In the genomic region with DNA sequence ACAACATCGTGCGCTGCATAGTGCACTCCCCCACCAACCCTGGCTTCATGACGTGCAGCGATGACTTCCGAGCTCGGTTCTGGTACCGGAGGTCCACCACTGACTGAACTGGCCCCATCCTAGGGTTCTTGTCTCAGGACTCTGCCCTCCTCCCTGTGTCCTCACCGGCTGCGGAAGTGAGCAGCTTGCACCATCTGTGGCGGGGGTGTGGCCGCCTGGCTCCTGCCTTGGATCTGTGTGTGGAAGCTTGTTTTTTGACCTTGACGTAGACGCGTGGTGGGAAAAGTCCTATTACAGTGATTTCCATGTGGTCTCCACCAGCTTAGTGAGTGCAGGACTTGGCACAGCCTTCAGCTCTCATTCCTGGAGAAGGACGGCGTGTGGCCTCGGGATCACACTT, we compare ENCODE assay signal across 34 mouse cellular contexts. TPM values are rescaled to one million over a fixed set of nuclear protein-coding genes. Genes with fewer than 3 reads are reported as not detected.
DNase-seq lines count a peak whose midpoint lies in the region; ATAC-seq and TF ChIP-seq lines count a peak whose summit lies in the region.
"Had no signal": no experiment of that assay in that cellular context is flagged by ENCODE, and none has a peak within 500 bp of the region (broad histone marks: within the 10 kb centered on the region; RNA-seq: fewer than 3 reads in every experiment).

No protein-coding gene starts in this region.

- no peak for TF ChIP-seq EP300 in stomach, postnatal 0 days (optimal IDR thresholded peaks at IDR 0.05)

- ATAC-seq in megakaryocyte, adult 5-6 weeks (ENCODE audit: poor library complexity, severe bottlenecking) = peak; percentile 54
- ATAC-seq in stomach, postnatal 0 days (ENCODE audit: low FRiP score, low TSS enrichment) = no peak
- ATAC-seq: CD4-positive, CD25-positive, alpha-beta regulatory T cell, adult 4 months; forebrain, postnatal 0 days; inflammation-experienced regulatory T-cells, adult 6 months; midbrain, embryonic 15.5 days; Patski had no signal

- no peak overlapping the region for H3K9ac ChIP-seq in stomach, postnatal 0 days (ENCODE audit: low read length)
- H3K9ac ChIP-seq: embryonic facial prominence, embryonic 15.5 days; forebrain, embryonic 12.5 days; forebrain, postnatal 0 days; heart, embryonic 13.5 days; hindbrain, embryonic 15.5 days; liver, embryonic 14.5 days; midbrain, embryonic 15.5 days; neural tube, embryonic 15.5 days had no signal

- TF ChIP-seq CTCF in E14TG2a.4 (conservative IDR thresholded peaks at IDR 0.05; ENCODE audit: low read length) = no peak
- no peak for TF ChIP-seq CTCF in stomach, postnatal 0 days (IDR thresholded peaks at IDR 0.05; ENCODE audit: low read depth)

- intact Hi-C loops in gastrocnemius, postnatal 14 days (cut with DNase I; ENCODE audit: low total_unique reads) = no loop called here

- no peak overlapping the region for H3K4me2 ChIP-seq in stomach, postnatal 0 days (replicated peaks; ENCODE audit: low read depth)
- H3K4me2 ChIP-seq: embryonic facial prominence, embryonic 15.5 days; forebrain, embryonic 12.5 days; heart, embryonic 13.5 days; hindbrain, embryonic 15.5 days; midbrain, embryonic 15.5 days; neural tube, embryonic 15.5 days had no signal

- H3K27ac ChIP-seq in stomach, postnatal 0 days (replicated peaks) = no peak overlapping the region
- H3K27ac ChIP-seq: embryonic facial prominence, embryonic 10.5 days; embryonic facial prominence, embryonic 15.5 days; forebrain, embryonic 12.5 days; heart, embryonic 13.5 days; hindbrain, embryonic 15.5 days; kidney, postnatal 0 days; liver, embryonic 14.5 days; midbrain, embryonic 10.5 days; midbrain, embryonic 15.5 days; neural tube, embryonic 15.5 days had no signal

- H3K27me3 ChIP-seq in E14TG2a.4 (ENCODE audit: insufficient read depth, low read length) = no peaks in the 10 kb centered on the region
- H3K27me3 ChIP-seq in stomach, postnatal 0 days (ENCODE audit: control insufficient read depth, insufficient read depth, low read length) = no peaks in the 10 kb centered on the region
- H3K27me3 ChIP-seq: embryonic facial prominence, embryonic 15.5 days; forebrain, embryonic 12.5 days; heart, embryonic 13.5 days; hindbrain, embryonic 15.5 days; midbrain, embryonic 15.5 days; neural tube, embryonic 15.5 days; Patski had no signal

- H3K4me3 ChIP-seq in E14TG2a.4 (replicated peaks; ENCODE audit: low read length) = peak overlapping the region; percentile 41
- H3K4me3 ChIP-seq in stomach, postnatal 0 days (ENCODE audit: low read depth, low read length) = no peak overlapping the region
- H3K4me3 ChIP-seq: embryonic facial prominence, embryonic 10.5 days; embryonic facial prominence, embryonic 15.5 days; forebrain, embryonic 12.5 days; heart, embryonic 13.5 days; hindbrain, embryonic 15.5 days; midbrain, embryonic 10.5 days; midbrain, embryonic 15.5 days; neural tube, embryonic 15.5 days had no signal

- no peaks in the 10 kb centered on the region for H3K9me3 ChIP-seq in E14TG2a.4 (ENCODE audit: low read length)
- H3K9me3 ChIP-seq in stomach, postnatal 0 days (ENCODE audit: control insufficient read depth, low read length) = no peaks in the 10 kb centered on the region
- H3K9me3 ChIP-seq: embryonic facial prominence, embryonic 10.5 days; embryonic facial prominence, embryonic 15.5 days; forebrain, embryonic 12.5 days; heart, embryonic 13.5 days; hindbrain, embryonic 15.5 days; midbrain, embryonic 10.5 days; midbrain, embryonic 15.5 days; neural tube, embryonic 15.5 days had no signal

- peaks cover 74% of the 10 kb centered on the region for H3K4me1 ChIP-seq in E14TG2a.4 (replicated peaks; ENCODE audit: low read depth, low read length)
- no peaks in the 10 kb centered on the region for H3K4me1 ChIP-seq in stomach, postnatal 0 days (replicated peaks; ENCODE audit: control insufficient read depth, insufficient read depth)
- H3K4me1 ChIP-seq: embryonic facial prominence, embryonic 10.5 days; embryonic facial prominence, embryonic 15.5 days; forebrain, embryonic 12.5 days; hindbrain, embryonic 15.5 days; midbrain, embryonic 10.5 days; midbrain, embryonic 15.5 days; neural tube, embryonic 15.5 days had no signal

- peaks cover 79% of the 10 kb centered on the region for H3K36me3 ChIP-seq in E14TG2a.4 (ENCODE audit: insufficient read depth, low read length)
- H3K36me3 ChIP-seq in stomach, postnatal 0 days (ENCODE audit: control insufficient read depth, insufficient read depth, low read length) = peaks cover 34% of the 10 kb centered on the region

- peak; percentile 28 for DNase-seq in layer of hippocampus, adult 9-11 months
- DNase-seq in layer of hippocampus, postnatal 14 days (ENCODE audit: low spot score in 2 of 2) = no peak
- peak; percentile 29 for DNase-seq in ES-CJ7 (ENCODE audit: low read depth, low spot score)
- DNase-seq in gastrocnemius, postnatal 14 days = no peak
- DNase-seq in stomach, postnatal 0 days (ENCODE audit: low spot score) = no peak
- DNase-seq: adrenal gland, postnatal 25 days; cerebellum, adult 18-20 months; cerebellum, postnatal 14 days; forebrain, postnatal 0 days; heart, postnatal 10 days; kidney, adult 8-10 months; kidney, postnatal 4 days; liver; lung, adult 2 months; lung, postnatal 10 days; retina, postnatal 1 day; right cerebral cortex, postnatal 14 days; thymus, adult 18-20 months; thymus, postnatal 4 days had no signal

- 96% methylated on average over 17 of the region's 17 CpGs for WGBS in stomach, postnatal 0 days

RNA-seq across cellular contexts. Expression of gene Cstf1, which starts 10.0 kb away (rescaled TPM):
- total RNA-seq in layer of hippocampus, postnatal 14 days (2021) = 10 to 100 TPM; 24.0 to 25.0 TPM
- 18.5 and 19.7 TPM in 2 replicates for total RNA-seq in megakaryocyte, adult 5-6 weeks (2015)
- 34.4 and 39.7 TPM in 2 replicates for total RNA-seq in megakaryocyte, adult 5-6 weeks (2017)
- total RNA-seq in gastrocnemius, postnatal 14 days (2021) = 10 to 100 TPM; 16.4 to 19.3 TPM
- polyA plus RNA-seq in stomach, postnatal 0 days (2015; fragmentation: Nextera tagmentation; extraction: Ambion mirVana) = 19.9 TPM in 2 replicates

RNA-seq across cellular contexts. Expression of gene Aurka, which starts 10.2 kb away (rescaled TPM):
- 1 to 10 TPM; 2.6 to 2.9 TPM for total RNA-seq in layer of hippocampus, postnatal 14 days (2021)
- 46.6 and 51.4 TPM in 2 replicates for total RNA-seq in megakaryocyte, adult 5-6 weeks (2015)
- total RNA-seq in megakaryocyte, adult 5-6 weeks (2017) = 79.4 and 81.0 TPM in 2 replicates
- 1 to 10 TPM; 4.2 to 4.3 TPM for total RNA-seq in gastrocnemius, postnatal 14 days (2021)
- 18.9 and 24.1 TPM in 2 replicates for polyA plus RNA-seq in stomach, postnatal 0 days (2015; fragmentation: Nextera tagmentation; extraction: Ambion mirVana)

RNA-seq across cellular contexts. Expression of gene Cass4, which starts 13.1 kb away (rescaled TPM):
- under 1 TPM; 0.51 to 0.64 TPM for total RNA-seq in layer of hippocampus, postnatal 14 days (2021)
- 4.0 TPM in 2 replicates for total RNA-seq in megakaryocyte, adult 5-6 weeks (2015)
- total RNA-seq in megakaryocyte, adult 5-6 weeks (2017) = 3.6 and 5.3 TPM in 2 replicates
- total RNA-seq in gastrocnemius, postnatal 14 days (2021) = under 1 TPM; 0.18 to 0.55 TPM
- polyA plus RNA-seq in stomach, postnatal 0 days (2015; fragmentation: Nextera tagmentation; extraction: Ambion mirVana) = 0.17 and 0.18 TPM in 2 replicates
- total RNA-seq: adrenal gland, postnatal 25 days had no signal
- polyA plus RNA-seq: Patski had no signal

RNA-seq across cellular contexts. Expression of gene Fam210b, which starts 35.1 kb away (rescaled TPM):
- 10 to 100 TPM; 24.9 TPM for total RNA-seq in layer of hippocampus, postnatal 14 days (2021)
- total RNA-seq in megakaryocyte, adult 5-6 weeks (2015) = 3.4 TPM in 2 replicates
- total RNA-seq in megakaryocyte, adult 5-6 weeks (2017) = 1.5 and 2.3 TPM in 2 replicates
- 1 to 10 TPM; 2.9 to 3.3 TPM for total RNA-seq in gastrocnemius, postnatal 14 days (2021)
- 23.9 and 25.7 TPM in 2 replicates for polyA plus RNA-seq in stomach, postnatal 0 days (2015; fragmentation: Nextera tagmentation; extraction: Ambion mirVana)

RNA-seq across cellular contexts. Expression of gene Rtf2, which starts 59.8 kb away (rescaled TPM):
- total RNA-seq in layer of hippocampus, postnatal 14 days (2021) = 10 to 100 TPM; 63.3 to 63.6 TPM
- total RNA-seq in megakaryocyte, adult 5-6 weeks (2015) = 49.3 and 54.0 TPM in 2 replicates
- 190 and 209 TPM in 2 replicates for total RNA-seq in megakaryocyte, adult 5-6 weeks (2017)
- total RNA-seq in gastrocnemius, postnatal 14 days (2021) = 10 to 100 TPM; 30.8 to 32.9 TPM
- 79.7 and 81.1 TPM in 2 replicates for polyA plus RNA-seq in stomach, postnatal 0 days (2015; fragmentation: Nextera tagmentation; extraction: Ambion mirVana)

Comparison
In these comparisons a context has a peak if more than half of its experiments do, and no peak if none do; other contexts are left out.
1. DNase-seq: peak in layer of hippocampus, adult 9-11 months (single experiment) and ES-CJ7 (single experiment); none in layer of hippocampus, postnatal 14 days (0 of 2), gastrocnemius, postnatal 14 days (single experiment) and stomach, postnatal 0 days (single experiment).
2. RNA of gene Aurka, which starts 10.2 kb away (total RNA-seq): 46.6 to 81.0 TPM in megakaryocyte, adult 5-6 weeks; 4.2 to 4.3 TPM in gastrocnemius, postnatal 14 days and 2.6 to 2.9 TPM in layer of hippocampus, postnatal 14 days; every median in the first group is over 4 times any median in the second.